Comparison of ENCODE assay signal across 11 mouse cellular contexts in genomic region chr2:156762499-156762898, GRCm38 (mm10). TPM values are rescaled to one million over a fixed set of nuclear protein-coding genes. Genes with fewer than 3 reads are reported as not detected.
DNase-seq lines count a peak whose midpoint lies in the region; ATAC-seq and TF ChIP-seq lines count a peak whose summit lies in the region.
"Had no signal": no experiment of that assay in that cellular context is flagged by ENCODE, and none has a peak within 500 bp of the region (broad histone marks: within the 10 kb centered on the region; RNA-seq: fewer than 3 reads in every experiment).

No protein-coding gene starts in this region.

- no peak for TF ChIP-seq EP300 in lung, postnatal 0 days (IDR thresholded peaks at IDR 0.05)

- no peaks in the 10 kb centered on the region for H3K9me3 ChIP-seq in lung, postnatal 0 days (ENCODE audit: low read length)
- H3K9me3 ChIP-seq in neural tube, embryonic 15.5 days (replicated peaks): no peaks in the 10 kb centered on the region
- H3K9me3 ChIP-seq: embryonic facial prominence, embryonic 15.5 days had no signal

- ATAC-seq in lung, postnatal 0 days: peak; percentile 13; the same call in 1 of the 2 replicates
- no peak for ATAC-seq in neural tube, embryonic 15.5 days (ENCODE audit: low FRiP score)

- H3K36me3 ChIP-seq in kidney, adult 2 months (ENCODE audit: control insufficient read depth, insufficient read depth, low read length): no peaks in the 10 kb centered on the region; the same call in 1 of the 2 replicates
- peaks cover 24% of the 10 kb centered on the region for H3K36me3 ChIP-seq in lung, postnatal 0 days (ENCODE audit: insufficient read depth, low read length)
- peaks cover 64% of the 10 kb centered on the region for H3K36me3 ChIP-seq in neural tube, embryonic 15.5 days

- TF ChIP-seq CTCF in kidney, adult 2 months (conservative IDR thresholded peaks at IDR 0.05; ENCODE audit: insufficient read depth, insufficient read length, low read depth, low read length): no peak
- no peak for TF ChIP-seq CTCF in lung, postnatal 0 days (IDR thresholded peaks at IDR 0.05)

- TF ChIP-seq POLR2A in kidney, adult 2 months (IDR thresholded peaks at IDR 0.05; ENCODE audit: low read depth, low read length): no peak

- peak; percentile 58 for DNase-seq in adrenal gland, adult 2 months
- DNase-seq in adrenal gland, adult 18-20 months (ENCODE audit: low spot score in 2 of 2): no peak
- no peak for DNase-seq in kidney, adult 2 months
- DNase-seq in kidney, adult 8-10 months: no peak
- DNase-seq in lung, postnatal 0 days (ENCODE audit: low spot score): no peak
- DNase-seq in lung, adult 18-20 months: no peak
- no peak for DNase-seq in right cerebral cortex, postnatal 4 days

- 70% methylated on average over 21 of the region's 21 CpGs for WGBS in kidney, adult 2 months
- 63% methylated on average over 21 of the region's 21 CpGs for WGBS in lung, postnatal 0 days
- 56% methylated on average over 21 of the region's 21 CpGs for WGBS in neural tube, embryonic 15.5 days

- H3K27ac ChIP-seq in kidney, adult 2 months (ENCODE audit: insufficient read depth, low read depth, low read length): peak overlapping the region; percentile 15; the same call in 1 of the 2 replicates
- H3K27ac ChIP-seq in lung, postnatal 0 days (ENCODE audit: low read length): peak overlapping the region; percentile 59
- peak overlapping the region; percentile 64 for H3K27ac ChIP-seq in neural tube, embryonic 15.5 days (replicated peaks)
- H3K27ac ChIP-seq: embryonic facial prominence, embryonic 15.5 days had no signal

- no peak overlapping the region for H3K4me2 ChIP-seq in lung, postnatal 0 days (replicated peaks; ENCODE audit: low read depth, low read length)
- H3K4me2 ChIP-seq in neural tube, embryonic 15.5 days: no peak overlapping the region
- H3K4me2 ChIP-seq: embryonic facial prominence, embryonic 15.5 days; heart, embryonic 11.5 days had no signal

- H3K4me1 ChIP-seq in kidney, adult 2 months (ENCODE audit: control insufficient read depth, insufficient read depth, low read length): no peaks in the 10 kb centered on the region
- H3K4me1 ChIP-seq in lung, postnatal 0 days (ENCODE audit: insufficient read depth, low read depth, low read length): no peaks in the 10 kb centered on the region
- H3K4me1 ChIP-seq in neural tube, embryonic 15.5 days: peaks cover 22% of the 10 kb centered on the region

- no peak overlapping the region for H3K9ac ChIP-seq in lung, postnatal 0 days (replicated peaks; ENCODE audit: low read depth)
- H3K9ac ChIP-seq in neural tube, embryonic 15.5 days (replicated peaks): no peak overlapping the region
- H3K9ac ChIP-seq: embryonic facial prominence, embryonic 15.5 days had no signal

- H3K4me3 ChIP-seq in kidney, adult 2 months (ENCODE audit: insufficient read depth, low read depth, low read length): no peak overlapping the region
- no peak overlapping the region for H3K4me3 ChIP-seq in lung, postnatal 0 days (ENCODE audit: low read depth, low read length)
- H3K4me3 ChIP-seq in neural tube, embryonic 15.5 days (replicated peaks): no peak overlapping the region
- H3K4me3 ChIP-seq: embryonic facial prominence, embryonic 15.5 days; myocyte had no signal

- H3K27me3 ChIP-seq in kidney, adult 2 months (replicated peaks; ENCODE audit: control insufficient read depth, insufficient read depth, low read length): no peaks in the 10 kb centered on the region
- no peaks in the 10 kb centered on the region for H3K27me3 ChIP-seq in lung, postnatal 0 days (replicated peaks; ENCODE audit: insufficient read depth, low read length)
- H3K27me3 ChIP-seq in neural tube, embryonic 15.5 days (replicated peaks): no peaks in the 10 kb centered on the region
- H3K27me3 ChIP-seq: embryonic facial prominence, embryonic 15.5 days had no signal

RNA-seq across cellular contexts. Expression of gene Myl9, which starts 12.7 kb away (rescaled TPM):
- total RNA-seq in adrenal gland, adult 2 months (2021): 10 to 100 TPM; 74.9 to 85.2 TPM
- 44.0 and 48.0 TPM in 2 replicates for polyA plus RNA-seq in adrenal gland, adult 2 months (2012; rRNA removed)
- total RNA-seq in adrenal gland, adult 18-20 months (2021): 10 to 100 TPM; 52.0 to 58.6 TPM
- polyA plus RNA-seq in kidney, adult 2 months (2012; rRNA removed): 155 and 157 TPM in 2 replicates
- polyA plus RNA-seq in lung, postnatal 0 days (2015; fragmentation: Nextera tagmentation; extraction: Ambion mirVana): 222 and 240 TPM in 2 replicates
- polyA plus RNA-seq in neural tube, embryonic 15.5 days (2015; fragmentation: Nextera tagmentation; extraction: Ambion mirVana): 40.8 and 169 TPM in 2 replicates
